Mouse (Mus musculus) CD8-positive naive resting alpha-beta T cell, adult 2 months (primary cell): Measurements from ENCODE around the gene Rnf225.
"Not testable (repeated sequence)": the region's sequence is repeated elsewhere in the genome, so short reads cannot be mapped to it uniquely, and the experiment has no call there.

ENCODE experiments used
- DNase-seq, 2 experiments: peaks; one replicate each; pipeline ENCODE4 v3.0.0; 2022; ENCODE audit warnings: low read depth in 2 of 2, low spot score in 2 of 2

The Rnf225 gene

DNA sequence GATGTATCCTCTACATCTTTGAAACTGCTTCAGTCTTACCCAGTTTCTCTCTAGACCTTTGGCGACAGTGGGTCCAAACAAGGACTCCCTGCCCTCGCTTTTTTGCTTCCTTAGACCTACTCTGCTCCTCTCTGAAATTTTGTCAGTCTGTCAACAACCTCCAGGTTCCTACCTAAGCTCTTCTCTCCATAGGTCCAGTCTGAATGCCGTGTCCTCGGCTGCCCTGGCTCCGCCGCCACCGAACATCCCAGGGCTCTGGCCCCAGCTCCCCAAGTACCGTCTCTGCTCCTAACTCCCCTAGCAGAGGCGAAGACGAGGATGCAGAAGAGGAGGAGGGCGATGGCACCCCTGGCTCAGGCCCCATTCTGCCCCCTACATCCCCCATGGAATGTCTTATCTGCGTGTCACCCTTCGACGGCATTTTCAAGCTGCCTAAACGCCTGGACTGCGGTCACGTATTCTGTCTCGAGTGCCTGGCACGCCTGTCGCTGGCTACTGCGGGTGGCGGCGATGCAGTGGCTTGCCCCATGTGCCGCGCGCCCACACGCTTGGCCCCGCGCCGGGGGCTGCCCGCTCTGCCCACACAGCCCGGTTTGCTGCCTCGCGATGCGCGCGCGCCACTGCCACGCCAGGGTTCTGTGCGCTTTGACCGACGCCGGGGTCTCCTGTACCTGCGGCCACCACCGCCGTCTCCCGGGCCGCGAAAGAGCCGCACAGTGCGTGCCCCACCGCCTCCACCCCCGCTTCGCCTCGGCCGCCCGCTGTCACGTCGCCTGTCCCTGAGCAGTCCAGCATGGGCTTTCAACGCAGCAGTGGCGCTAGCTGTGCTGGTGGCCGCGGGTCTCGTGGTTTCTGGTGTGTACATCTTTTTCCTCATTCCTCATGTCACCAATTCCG, 725 bp downstream of the Rnf225 start:
- DNase-seq = no peak

DNA sequence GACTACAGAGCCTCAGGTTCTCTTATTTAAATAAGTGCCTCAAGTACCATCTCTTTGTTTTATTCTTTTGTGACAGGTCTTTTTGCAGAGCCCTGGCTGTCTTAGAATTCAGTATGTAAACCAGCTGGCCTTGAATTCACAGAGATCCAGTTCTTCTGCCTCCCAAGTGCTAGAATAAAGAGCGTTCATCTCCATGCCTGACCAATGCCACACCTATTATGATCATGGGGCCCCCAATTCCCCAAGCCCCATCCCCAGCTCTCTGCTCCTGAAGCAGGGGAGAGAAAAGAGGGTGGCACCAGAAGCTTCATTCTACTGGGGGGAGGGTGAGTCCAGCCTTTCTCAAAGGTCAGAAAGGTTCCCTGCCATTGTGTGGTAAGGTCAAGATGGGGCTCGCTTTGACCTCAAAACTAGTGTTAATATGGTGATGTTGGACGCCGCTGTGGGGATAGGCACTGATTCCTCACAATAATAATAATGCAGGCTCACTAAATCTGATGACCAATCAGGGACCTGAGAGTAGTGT, 6.5 kb downstream of the Rnf225 start:
- no peak for DNase-seq

- no peak for DNase-seq
Measured at GRCm38 (mm10) chr7:12934808-12935207, 7.6 kb downstream of the Rnf225 start.

DNA sequence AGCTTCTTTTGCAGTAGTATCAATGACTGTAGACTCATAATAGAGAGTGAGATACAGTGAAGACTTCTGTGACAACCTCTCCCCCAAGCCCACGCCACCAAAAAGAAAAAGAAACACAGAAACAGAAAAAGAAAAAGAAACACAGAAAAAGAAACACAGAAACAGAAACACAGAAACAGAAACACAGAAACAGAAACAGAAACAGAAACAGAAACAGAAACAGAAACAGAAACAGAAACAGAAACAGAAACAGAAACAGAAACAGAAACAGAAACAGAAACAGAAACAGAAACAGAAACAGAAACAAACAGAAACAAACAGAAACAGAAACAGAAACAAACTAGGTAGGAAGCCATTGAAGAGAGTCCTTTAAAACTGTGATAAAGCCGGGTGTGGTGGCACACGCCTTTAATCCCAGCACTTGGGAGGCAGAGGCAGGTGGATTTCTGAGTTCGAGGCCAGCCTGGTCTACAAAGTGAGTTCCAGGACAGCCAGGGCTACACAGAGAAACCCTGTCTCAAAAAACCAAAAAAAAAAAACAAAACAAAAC, 10.1 kb downstream of the Rnf225 start:
- not testable (repeated sequence) for DNase-seq

DNA sequence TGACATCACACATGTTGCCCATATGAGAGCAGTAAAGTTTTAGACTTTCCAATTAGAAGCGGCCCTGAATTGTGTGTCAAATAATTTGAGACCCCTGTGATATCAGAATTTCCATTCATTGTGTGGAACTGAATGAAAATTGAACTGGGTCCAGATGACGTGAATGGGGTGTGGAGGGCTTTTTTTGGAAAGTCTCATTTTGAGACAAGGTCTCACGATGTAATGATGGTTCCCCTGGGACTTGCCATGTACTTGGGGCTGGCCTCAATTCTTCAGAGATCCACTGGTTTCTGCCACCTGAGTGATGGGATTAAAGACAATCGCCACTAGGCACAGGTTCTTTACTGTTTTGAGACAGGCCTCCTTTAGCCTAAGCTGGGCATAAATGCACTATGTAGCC, 13.4 kb downstream of the Rnf225 start:
- no peak for DNase-seq

DNA sequence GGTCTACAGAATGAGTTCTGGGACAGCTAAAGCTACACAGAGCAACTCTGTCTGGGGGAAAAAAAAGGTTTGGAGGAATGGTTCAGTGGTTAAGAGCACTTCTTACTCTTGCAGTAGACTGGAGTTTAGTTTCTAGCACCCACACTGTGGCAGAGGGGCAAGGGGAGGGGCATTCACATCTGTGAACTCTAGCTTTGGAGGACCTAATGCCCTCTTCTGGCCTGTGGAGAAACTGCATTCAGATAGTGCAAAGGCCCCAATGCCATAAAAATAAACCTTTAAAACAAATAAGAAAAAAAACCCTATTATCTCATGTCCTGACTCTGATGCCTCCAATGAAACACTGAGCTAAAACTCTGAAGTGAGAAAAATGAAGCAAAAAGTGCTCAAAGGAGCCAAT, 16.3 kb downstream of the Rnf225 start:
- DNase-seq = peak; percentile 19 to 51

DNA sequence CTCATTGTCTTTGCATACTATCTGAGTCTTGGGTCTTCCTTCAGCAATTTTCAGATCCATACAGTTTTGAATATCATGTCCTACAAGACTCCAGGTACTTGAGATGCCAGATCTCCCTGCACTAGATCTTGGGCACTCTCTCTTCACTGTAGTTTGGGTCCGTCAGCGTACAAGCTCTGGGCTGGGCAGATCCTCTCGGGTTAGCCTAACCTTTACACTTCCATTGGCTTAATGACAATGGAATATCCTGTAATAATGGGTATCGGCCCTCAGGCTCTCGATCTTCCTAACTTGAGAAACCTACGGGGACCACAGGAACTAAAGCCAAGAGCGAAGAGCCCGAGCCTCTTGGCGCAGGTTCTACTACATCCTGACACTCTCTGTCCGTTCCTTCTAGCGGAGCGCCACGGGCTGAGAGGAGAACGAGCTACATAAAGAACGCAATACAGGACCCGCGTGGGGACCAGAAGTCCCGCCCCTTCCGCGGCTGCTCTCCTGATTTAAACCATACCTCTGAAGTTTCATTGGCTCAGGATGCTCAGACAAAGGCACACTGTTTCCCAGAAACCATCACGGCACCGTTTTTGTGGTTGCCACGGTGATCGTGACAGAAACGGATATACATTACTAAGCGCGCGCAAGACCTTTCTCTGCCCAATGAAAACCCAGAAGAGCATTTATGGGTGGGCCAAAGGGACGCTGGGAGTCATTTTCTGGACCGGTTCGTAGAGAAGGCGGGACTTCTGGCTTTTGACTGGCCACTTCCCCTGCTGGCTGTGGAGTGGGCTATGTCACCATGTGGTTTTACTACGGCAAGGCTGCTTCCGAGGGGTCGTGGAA, 22.0 kb downstream of the Rnf225 start:
- DNase-seq = peak; percentile 92

- no peak for DNase-seq
Measured at GRCm38 (mm10) chr7:12949872-12950229, 22.6 kb downstream of the Rnf225 start.

GRCm38 (mm10) chr7:12954896-12955295, 27.7 kb downstream of the Rnf225 start:
- DNase-seq = no peak

DNA sequence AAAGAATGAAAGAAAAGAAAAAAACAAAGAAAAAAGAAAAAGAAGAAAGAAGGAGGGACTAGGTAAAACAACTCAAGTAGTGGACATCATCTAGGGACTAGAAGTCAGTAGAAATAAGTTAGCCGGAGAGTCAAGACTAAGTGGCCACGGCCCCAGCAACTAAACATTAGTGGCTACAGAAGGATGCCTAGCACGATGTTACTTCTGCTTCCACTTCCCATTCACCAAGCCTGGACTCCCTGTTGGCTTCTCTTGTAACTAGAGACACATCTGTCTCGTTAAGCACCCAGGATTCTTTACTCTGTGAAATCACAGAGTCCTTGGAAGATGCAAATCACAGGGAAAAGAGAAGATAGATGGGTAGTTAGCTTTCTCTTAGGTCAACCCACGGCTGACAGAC, 30.3 kb downstream of the Rnf225 start:
- no peak for DNase-seq

- DNase-seq = no peak
Measured at GRCm38 (mm10) chr7:12958948-12959347, 31.7 kb downstream of the Rnf225 start.

DNA sequence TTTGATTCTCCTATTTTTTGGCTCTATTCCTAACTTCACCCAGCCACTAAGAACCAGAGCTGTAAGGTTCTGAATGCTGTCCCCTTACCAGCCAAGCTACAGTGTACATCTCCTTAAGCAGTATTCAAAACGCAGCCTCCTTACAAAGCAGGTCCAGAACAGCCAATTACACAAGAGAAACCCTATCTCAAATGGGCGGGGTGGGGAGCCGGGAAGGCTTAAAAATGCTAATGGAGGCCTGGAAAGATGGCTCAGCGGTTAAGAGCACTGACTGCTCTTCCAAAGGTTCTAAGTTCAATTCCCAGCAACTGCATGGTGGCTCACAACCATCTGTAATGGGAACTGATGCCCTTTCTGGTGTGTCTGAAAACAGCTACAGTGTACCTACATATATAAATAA, 32.5 kb downstream of the Rnf225 start:
- no peak for DNase-seq

DNA sequence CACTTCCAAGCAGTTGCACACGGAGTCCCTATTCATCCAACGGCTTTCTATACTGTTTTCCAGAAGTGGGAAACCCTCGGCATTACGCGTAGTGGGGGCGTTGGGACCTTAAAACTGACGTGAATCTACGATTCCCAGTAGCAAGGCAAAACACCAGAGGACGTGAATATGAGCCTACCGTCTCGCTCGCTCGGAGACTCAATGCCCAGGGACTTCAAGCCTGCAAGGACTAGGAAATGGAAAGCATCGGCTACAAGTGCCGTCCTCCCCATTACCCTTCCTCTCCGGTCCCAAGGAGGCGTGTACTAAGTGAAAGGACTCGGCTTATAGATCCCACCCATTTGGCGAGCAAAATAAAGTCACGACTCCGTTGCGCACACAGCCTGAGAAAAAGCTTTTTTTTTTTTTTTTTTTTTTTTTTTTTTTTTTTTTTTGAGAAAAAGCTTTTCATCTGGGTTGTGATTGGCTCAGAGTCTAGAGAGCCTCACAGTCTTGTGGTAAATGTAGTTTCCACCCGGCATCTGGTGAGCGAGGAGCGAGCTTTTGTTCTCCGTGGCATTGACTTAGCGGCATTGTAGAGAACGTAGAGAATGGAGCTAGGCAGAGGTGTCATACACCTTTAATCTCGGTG, 34.4 kb downstream of the Rnf225 start:
- peak; percentile 64 to 66 for DNase-seq

DNA sequence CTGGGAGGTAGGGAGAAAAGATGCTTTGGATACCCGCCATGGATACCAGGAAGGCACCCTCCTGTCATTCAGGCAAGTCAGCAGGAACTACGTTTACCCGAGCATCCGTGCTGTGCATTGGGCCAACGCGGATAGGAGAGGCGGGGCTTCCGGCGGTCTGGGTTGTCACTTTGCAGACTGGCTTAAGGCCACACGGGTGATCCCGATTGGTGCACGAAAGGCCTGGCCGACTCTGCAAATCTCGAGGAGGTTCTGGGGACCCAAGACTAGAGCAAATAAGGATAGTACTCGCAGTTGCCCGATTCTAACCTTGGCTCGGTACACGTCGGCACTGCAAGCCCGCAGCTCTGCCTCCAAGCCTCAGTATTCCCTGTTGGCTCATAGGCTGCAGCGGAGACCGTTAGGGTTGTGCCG, 38.5 kb downstream of the Rnf225 start, which contains the start of gene Zfp324:
Gene Zfp324, plus strand, starts transcription at position 161 of the 414 bp plus-strand sequence.
- peak; percentile 67 to 78 for DNase-seq

DNA sequence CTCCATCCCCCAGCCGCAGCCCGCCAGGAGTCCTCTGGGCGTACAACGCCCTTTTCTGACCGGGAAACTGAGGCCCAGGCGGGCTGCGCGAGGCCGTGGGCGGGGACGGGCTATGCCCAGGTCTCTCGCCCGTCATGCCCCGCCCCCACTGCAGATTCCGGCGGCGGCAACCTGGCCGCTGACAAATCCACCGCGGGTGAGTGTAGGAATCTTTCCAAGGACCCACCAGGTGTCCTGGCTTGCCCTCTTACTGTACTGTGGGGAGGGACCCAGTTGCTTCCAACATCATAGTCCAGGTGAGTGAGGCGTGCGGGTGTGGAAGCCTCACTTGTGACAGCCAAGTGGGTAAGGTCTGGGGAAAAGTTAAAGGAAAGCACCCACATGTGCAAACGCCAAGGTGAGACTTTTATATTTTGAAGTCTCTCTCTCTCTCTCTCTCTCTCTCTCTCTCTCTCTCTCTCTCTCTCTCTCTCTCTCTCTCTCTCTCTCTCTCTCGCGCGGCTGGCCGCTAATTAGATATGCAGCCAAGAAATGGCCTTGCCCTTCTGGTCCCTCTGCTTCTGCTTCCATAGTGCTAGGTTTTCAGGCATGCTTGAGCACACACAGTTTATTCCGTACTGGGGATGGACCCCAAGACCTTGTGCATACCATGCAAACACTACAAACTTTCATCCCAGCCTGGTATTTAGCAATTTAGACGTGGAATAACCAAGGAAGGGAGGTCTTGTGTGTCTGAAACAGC, 39.1 kb downstream of the Rnf225 start:
- peak; percentile 15 to 30 for DNase-seq

- DNase-seq = no peak
Measured at GRCm38 (mm10) chr7:12970906-12971305, 43.7 kb downstream of the Rnf225 start.

- peak; percentile 96 to 97 for DNase-seq
Measured at GRCm38 (mm10) chr7:12977682-12978389, 50.6 kb downstream of the Rnf225 start, which contains the start of gene Zfp446. Gene Zfp446 (plus strand): TSS chr7:12977848.

- DNase-seq = no peak
Measured at GRCm38 (mm10) chr7:12978931-12979722, 51.9 kb downstream of the Rnf225 start.

DNA sequence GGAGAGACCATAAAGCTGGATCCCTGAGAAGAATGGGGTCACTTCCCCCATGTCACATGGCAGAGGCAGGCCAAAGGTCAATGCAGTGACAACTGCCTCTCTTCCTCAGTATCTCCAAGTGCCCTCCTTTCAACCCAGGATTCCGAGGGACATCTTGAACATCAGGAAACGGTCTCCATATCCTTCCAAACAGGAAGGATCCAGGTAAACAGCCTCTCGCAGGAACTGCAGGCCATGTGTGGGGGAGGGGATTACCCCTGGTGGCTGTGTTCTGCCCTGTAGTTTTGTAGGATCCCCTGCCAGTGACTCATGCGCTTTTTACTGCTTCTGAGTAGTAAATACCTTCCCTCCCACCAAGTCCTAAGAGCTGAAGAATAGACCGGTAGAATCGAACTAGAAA, 52.6 kb downstream of the Rnf225 start:
- no peak for DNase-seq
